Mouse (Mus musculus) layer of hippocampus, adult 2 months (tissue): ENCODE results near the gene Atp2b2. TPM values are rescaled to one million over a fixed set of nuclear protein-coding genes. Genes with fewer than 3 reads are reported as not detected.

Experiments used
- DNase-seq, 2 experiments: peaks; one replicate each; pipeline ENCODE4 v3.0.0; 2022; ENCODE audit warnings: low spot score in 2 of 2
- H3K27ac ChIP-seq: fragments of 200-600 bp; 2 replicates; pipeline ENCODE4 v1.8.1; 2022
- H3K4me3 ChIP-seq: fragments of 200-600 bp; 2 replicates; pipeline ENCODE4 v1.8.1; 2022; ENCODE audit warnings: mild to moderate bottlenecking
- CTCF ChIP-seq: fragments of 200-600 bp; conservative IDR thresholded peaks from 2 replicates; pipeline ENCODE4 v1.8.1; 2022; ENCODE audit warnings: antibody characterized with exemption, mild to moderate bottlenecking, moderate library complexity
- total RNA-seq, 2 experiments: library from RNA; stranded (reverse); gene quantifications; 2 replicates each; pipeline ENCODE4 v1.2.3; 2021

Gene Atp2b2
- total RNA-seq, 2 experiments from 2014 or later, result 330 to 337 TPM

DNA sequence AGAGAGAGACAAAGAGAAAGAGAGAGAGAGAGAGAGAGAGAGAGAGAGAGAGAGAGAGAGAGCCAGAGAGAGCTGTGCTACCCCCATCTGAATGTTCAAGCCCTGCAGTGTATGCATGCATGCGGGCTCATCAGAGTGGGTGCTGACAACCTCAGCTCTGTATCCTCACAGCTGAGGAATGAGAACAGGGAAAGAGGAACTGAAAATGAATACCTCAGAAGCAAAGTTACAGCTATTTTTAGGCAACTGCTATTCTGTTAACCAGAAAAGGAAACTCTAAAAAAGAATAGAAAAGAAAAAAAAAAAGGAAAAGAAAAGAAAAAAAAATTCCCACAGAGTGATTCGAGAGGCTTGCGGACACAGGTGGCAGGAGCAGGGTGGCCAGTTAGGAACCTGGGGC is 192.6 kb downstream of the Atp2b2 start:
- DNase-seq, result no peak
- no peak for TF ChIP-seq CTCF
- H3K4me3 ChIP-seq, result no peak overlapping the region
- H3K27ac ChIP-seq, result peak overlapping the region; percentile 83

GRCm38 (mm10) chr6:113848655-113849054 is 193.8 kb downstream of the Atp2b2 start:
- Histone ChIP-seq H3K27ac (peak overlapping the region; percentile 83), H3K4me3 (no peak overlapping the region)
- TF ChIP-seq CTCF, result no peak
- no peak for DNase-seq

DNA sequence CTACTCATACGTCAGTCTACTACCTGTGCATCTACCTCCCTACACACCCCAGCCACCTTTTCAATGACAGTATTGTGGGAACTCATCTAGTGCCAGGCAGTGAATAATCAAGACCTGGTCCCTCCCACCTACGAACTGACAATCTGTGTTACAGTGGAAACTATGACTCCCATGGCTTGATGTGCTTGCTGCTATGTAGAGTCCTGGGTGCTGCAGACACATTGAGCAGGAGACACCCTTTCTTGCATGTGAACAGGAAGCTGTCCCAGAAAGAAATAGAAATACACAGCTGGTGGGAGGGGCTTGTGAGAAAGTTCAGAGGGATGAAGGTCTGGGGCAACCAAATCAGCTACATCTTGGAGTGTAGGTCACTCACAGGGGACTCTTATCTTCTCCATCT is 195.3 kb downstream of the Atp2b2 start:
- Histone ChIP-seq H3K4me3 (no peak overlapping the region), H3K27ac (no peak overlapping the region)
- DNase-seq, result no peak
- TF ChIP-seq CTCF, result no peak

DNA sequence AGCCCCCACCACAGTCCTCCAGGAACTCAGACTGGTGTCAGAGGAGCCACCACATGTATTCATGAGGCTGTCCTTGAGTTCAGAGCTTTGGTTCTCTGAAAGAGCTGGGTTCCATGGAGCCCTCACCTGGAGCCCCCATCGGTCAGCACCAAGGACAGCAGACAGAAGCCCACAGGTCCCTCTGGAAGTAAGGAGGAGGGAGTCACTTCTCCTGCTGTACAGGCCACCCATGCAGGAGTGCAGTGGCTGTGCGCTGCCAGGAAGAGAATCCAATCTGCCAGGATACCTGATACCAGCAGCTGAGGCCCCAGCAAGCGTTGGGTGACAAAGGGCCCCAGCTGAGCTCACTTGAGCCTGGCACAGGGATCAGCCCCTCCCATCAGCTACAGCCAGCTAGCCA is 199.2 kb downstream of the Atp2b2 start:
- no peak for DNase-seq
- no peak overlapping the region for H3K4me3 ChIP-seq
- TF ChIP-seq CTCF, result no peak
- H3K27ac ChIP-seq, result no peak overlapping the region

DNA sequence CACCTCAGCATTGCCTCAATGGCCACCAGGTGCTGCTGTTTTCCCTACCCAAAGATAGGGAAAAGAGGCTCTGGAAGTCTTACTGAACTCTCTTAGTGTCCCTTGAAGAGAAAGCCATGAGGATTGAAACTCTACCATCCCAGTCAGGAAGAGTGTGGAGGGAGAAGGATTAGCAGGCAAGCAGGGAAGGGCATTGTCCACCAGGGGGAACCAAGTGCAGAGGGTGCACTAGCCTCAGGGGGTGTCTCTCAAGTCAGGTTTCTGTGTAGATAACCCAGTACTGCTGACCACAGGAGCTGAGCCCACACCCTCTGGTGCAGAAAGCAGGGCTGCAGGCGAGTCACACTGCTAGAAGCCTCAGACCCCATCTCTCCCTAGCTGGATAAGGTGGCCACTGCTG is 203.9 kb downstream of the Atp2b2 start:
- peak; percentile 54 for TF ChIP-seq CTCF
- Histone ChIP-seq H3K4me3 (no peak overlapping the region), H3K27ac (no peak overlapping the region)
- no peak for DNase-seq

DNA sequence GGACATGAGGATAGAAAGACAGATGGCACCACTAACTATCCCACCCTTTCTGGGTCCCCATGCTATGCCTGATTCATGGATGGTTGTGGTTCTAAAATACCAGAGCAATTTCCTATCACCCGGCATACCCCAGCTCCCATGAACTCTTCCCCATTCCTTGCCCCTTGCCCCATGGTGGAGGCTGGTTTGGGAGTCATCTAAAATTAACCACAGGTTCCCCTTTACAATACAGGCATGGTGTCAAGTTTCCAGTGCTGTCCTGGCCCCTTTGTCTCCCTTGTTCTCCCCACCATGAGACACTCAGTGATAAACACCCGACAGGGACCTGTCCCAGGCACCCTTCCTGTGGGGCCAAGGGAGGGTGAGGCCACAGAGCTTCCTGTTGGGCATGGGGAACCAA is 204.7 kb downstream of the Atp2b2 start:
- DNase-seq, result no peak
- H3K4me3 ChIP-seq, result no peak overlapping the region
- no peak for TF ChIP-seq CTCF
- H3K27ac ChIP-seq, result no peak overlapping the region

GRCm38 (mm10) chr6:113836545-113836944 is 205.9 kb downstream of the Atp2b2 start:
- no peak for TF ChIP-seq CTCF
- H3K4me3 ChIP-seq, result no peak overlapping the region
- DNase-seq, result no peak
- H3K27ac ChIP-seq, result no peak overlapping the region

GRCm38 (mm10) chr6:113830463-113830862 is 211.9 kb downstream of the Atp2b2 start:
- Histone ChIP-seq H3K27ac (no peak overlapping the region), H3K4me3 (no peak overlapping the region)
- DNase-seq, result no peak
- no peak for TF ChIP-seq CTCF

DNA sequence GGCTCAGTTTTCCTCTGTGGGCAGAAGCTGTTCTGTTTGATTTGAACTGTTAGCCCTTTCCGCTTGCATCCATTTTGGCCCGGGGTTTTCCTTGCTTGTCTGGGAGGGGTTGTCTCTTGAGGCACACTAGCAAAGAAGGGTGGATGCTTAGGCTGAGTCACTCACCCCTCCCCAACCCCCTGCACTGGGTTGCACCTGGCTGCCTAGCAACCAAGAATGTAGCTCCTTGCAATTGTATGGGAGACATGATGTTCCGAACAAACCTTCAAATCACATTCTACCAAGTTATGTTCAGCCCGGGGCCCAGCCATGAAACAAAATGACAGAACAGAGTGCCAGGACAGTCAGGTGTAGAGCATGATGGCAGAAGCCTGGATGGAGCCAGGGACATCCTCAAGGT is 215.1 kb downstream of the Atp2b2 start:
- TF ChIP-seq CTCF, result no peak
- H3K4me3 ChIP-seq, result no peak overlapping the region
- peak overlapping the region; percentile 43; the same call in 1 of the 2 replicates for H3K27ac ChIP-seq
- DNase-seq, result peak in 1 of 2 experiments; percentile 22

GRCm38 (mm10) chr6:113822417-113822816 is 220.0 kb downstream of the Atp2b2 start:
- TF ChIP-seq CTCF, result peak; percentile 91
- peak; percentile 68 to 77 for DNase-seq
- Histone ChIP-seq H3K27ac (peak overlapping the region; percentile 46; the same call in 1 of the 2 replicates), H3K4me3 (no peak overlapping the region)

- Histone ChIP-seq H3K27ac (no peak overlapping the region), H3K4me3 (no peak overlapping the region)
- no peak for TF ChIP-seq CTCF
- no peak for DNase-seq
Observed at GRCm38 (mm10) chr6:113816690-113817089, 225.7 kb downstream of the Atp2b2 start.

- no peak for DNase-seq
- no peak for TF ChIP-seq CTCF
- H3K27ac ChIP-seq, result no peak overlapping the region; the same call in 1 of the 2 replicates
- H3K4me3 ChIP-seq, result no peak overlapping the region
Observed at GRCm38 (mm10) chr6:113811462-113811861, 231.0 kb downstream of the Atp2b2 start.

- Histone ChIP-seq H3K27ac (peak overlapping the region; percentile 23; the same call in 1 of the 2 replicates), H3K4me3 (no peak overlapping the region)
- DNase-seq, result peak in 1 of 2 experiments; percentile 35
- no peak for TF ChIP-seq CTCF
Observed at GRCm38 (mm10) chr6:113810667-113811066, 231.7 kb downstream of the Atp2b2 start.

GRCm38 (mm10) chr6:113806241-113806640 is 236.2 kb downstream of the Atp2b2 start:
- H3K4me3 ChIP-seq, result no peak overlapping the region
- no peak for TF ChIP-seq CTCF
- no peak overlapping the region for H3K27ac ChIP-seq
- no peak for DNase-seq

DNA sequence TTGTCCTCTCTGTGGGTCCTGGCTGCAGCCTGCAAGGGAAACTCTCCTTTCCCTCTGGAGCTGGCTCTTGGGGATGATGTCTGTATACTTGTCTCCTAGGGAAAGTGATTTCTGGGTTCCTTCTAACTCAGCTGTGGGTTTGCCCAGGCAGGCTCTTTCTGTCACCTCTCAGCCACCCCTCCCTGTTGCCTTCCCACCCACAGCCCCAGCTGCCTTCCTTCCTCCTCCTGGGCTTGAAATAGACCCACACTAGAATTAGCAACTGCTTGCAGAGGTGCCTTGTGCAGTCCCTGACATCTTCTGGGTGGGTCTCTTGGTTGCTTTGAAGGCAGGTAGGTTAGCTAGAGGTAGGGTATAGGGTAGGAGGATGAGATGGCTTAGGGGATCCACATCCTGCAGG is 241.2 kb downstream of the Atp2b2 start:
- peak; percentile 50 to 59 for DNase-seq
- H3K4me3 ChIP-seq, result no peak overlapping the region
- H3K27ac ChIP-seq, result peak overlapping the region; percentile 67
- no peak for TF ChIP-seq CTCF
